Comparison of ENCODE assay signal across 14 mouse cellular contexts in genomic region chr2:103785735-103786134, GRCm38 (mm10).
"Had no signal": no experiment of that assay in that cellular context is flagged by ENCODE, and none has a peak within 500 bp of the region (broad histone marks: within the 10 kb centered on the region; RNA-seq: fewer than 3 reads in every experiment).

No protein-coding gene starts in this region.

- H3K4me3 ChIP-seq: intestine, embryonic 15.5 days; kidney, embryonic 15.5 days; limb, embryonic 10.5 days; liver, embryonic 15.5 days; neural tube, embryonic 13.5 days had no signal

- H3K9me3 ChIP-seq: intestine, embryonic 15.5 days; kidney, embryonic 15.5 days; limb, embryonic 10.5 days; liver, embryonic 15.5 days; neural tube, embryonic 13.5 days had no signal

- DNase-seq: kidney, adult 18-20 months; kidney, postnatal 14 days; lung, adult 2 months; lung, postnatal 10 days; lung, postnatal 4 days; midbrain, embryonic 14.5 days; right cerebral cortex, postnatal 14 days; thymus, adult 18-20 months; thymus, postnatal 14 days had no signal

- H3K4me1 ChIP-seq: limb, embryonic 10.5 days had no signal

- H3K9ac ChIP-seq: intestine, embryonic 15.5 days; kidney, embryonic 15.5 days; liver, embryonic 15.5 days; neural tube, embryonic 13.5 days had no signal

- H3K27ac ChIP-seq: intestine, embryonic 15.5 days; kidney, embryonic 15.5 days; limb, embryonic 10.5 days; liver, embryonic 15.5 days; neural tube, embryonic 13.5 days had no signal

- ATAC-seq: intestine, embryonic 15.5 days had no signal

- H3K27me3 ChIP-seq: intestine, embryonic 15.5 days; kidney, embryonic 15.5 days; liver, embryonic 15.5 days; neural tube, embryonic 13.5 days had no signal
